Comparison of ENCODE assay signal across 11 mouse cellular contexts in genomic region chr4:149056957-149057356, GRCm38 (mm10). TPM values are rescaled to one million over a fixed set of nuclear protein-coding genes. Genes with fewer than 3 reads are reported as not detected.
DNase-seq lines count a peak whose midpoint lies in the region; ATAC-seq lines count a peak whose summit lies in the region.
"Had no signal": no experiment of that assay in that cellular context is flagged by ENCODE, and none has a peak within 500 bp of the region (broad histone marks: within the 10 kb centered on the region; RNA-seq: fewer than 3 reads in every experiment).

No protein-coding gene starts in this region.

- no peaks in the 10 kb centered on the region for H3K36me3 ChIP-seq in heart, embryonic 12.5 days
- H3K36me3 ChIP-seq in embryonic facial prominence, embryonic 15.5 days = no peaks in the 10 kb centered on the region
- H3K36me3 ChIP-seq in neural tube, embryonic 13.5 days = no peaks in the 10 kb centered on the region
- H3K36me3 ChIP-seq: limb, embryonic 15.5 days had no signal

- peak overlapping the region; percentile 58 for H3K4me2 ChIP-seq in heart, embryonic 12.5 days
- H3K4me2 ChIP-seq in embryonic facial prominence, embryonic 15.5 days (replicated peaks) = no peak overlapping the region
- H3K4me2 ChIP-seq in neural tube, embryonic 13.5 days = peak overlapping the region; percentile 32
- H3K4me2 ChIP-seq: limb, embryonic 15.5 days had no signal

- peak overlapping the region; percentile 49 for H3K9ac ChIP-seq in heart, embryonic 12.5 days
- no peak overlapping the region for H3K9ac ChIP-seq in embryonic facial prominence, embryonic 15.5 days
- H3K9ac ChIP-seq in neural tube, embryonic 13.5 days = peak overlapping the region; percentile 43
- H3K9ac ChIP-seq: limb, embryonic 15.5 days had no signal

- H3K27me3 ChIP-seq in heart, embryonic 12.5 days (replicated peaks) = no peaks in the 10 kb centered on the region
- no peaks in the 10 kb centered on the region for H3K27me3 ChIP-seq in embryonic facial prominence, embryonic 15.5 days
- no peaks in the 10 kb centered on the region; the same call in 1 of the 2 replicates for H3K27me3 ChIP-seq in neural tube, embryonic 13.5 days

- intact Hi-C loops in heart, postnatal 36 days (cut with DNase I) = no loop called here

- no peak for ATAC-seq in heart, embryonic 12.5 days (ENCODE audit: insufficient number of reproducible peaks, low FRiP score)
- no peak for ATAC-seq in embryonic facial prominence, embryonic 15.5 days (ENCODE audit: insufficient number of reproducible peaks, low FRiP score, low TSS enrichment, low read depth)
- no peak for ATAC-seq in neural tube, embryonic 13.5 days (ENCODE audit: low read depth)
- no peak for ATAC-seq in megakaryocyte, adult 5-6 weeks (ENCODE audit: poor library complexity, severe bottlenecking)

- H3K27ac ChIP-seq in heart, embryonic 12.5 days (ENCODE audit: poor library complexity, severe bottlenecking) = peak overlapping the region; percentile 58
- H3K27ac ChIP-seq in embryonic facial prominence, embryonic 15.5 days (replicated peaks) = peak overlapping the region; percentile 81; the same call in 1 of the 2 replicates
- H3K27ac ChIP-seq in neural tube, embryonic 13.5 days (replicated peaks) = peak overlapping the region; percentile 11

- H3K4me3 ChIP-seq in heart, embryonic 12.5 days = peak overlapping the region; percentile 16
- no peak overlapping the region for H3K4me3 ChIP-seq in embryonic facial prominence, embryonic 15.5 days (replicated peaks)
- no peak overlapping the region for H3K4me3 ChIP-seq in neural tube, embryonic 13.5 days
- H3K4me3 ChIP-seq: limb, embryonic 15.5 days had no signal

- H3K9me3 ChIP-seq in heart, embryonic 12.5 days (replicated peaks) = no peaks in the 10 kb centered on the region
- no peaks in the 10 kb centered on the region for H3K9me3 ChIP-seq in embryonic facial prominence, embryonic 15.5 days (replicated peaks)
- no peaks in the 10 kb centered on the region for H3K9me3 ChIP-seq in neural tube, embryonic 13.5 days
- H3K9me3 ChIP-seq: limb, embryonic 15.5 days had no signal

- DNase-seq in heart, postnatal 36 days = no peak
- DNase-seq in kidney, postnatal 36 days = peak; percentile 36 to 57
- DNase-seq in kidney, postnatal 10 days = no peak
- no peak for DNase-seq in right cerebral cortex, postnatal 14 days
- DNase-seq: adrenal gland, postnatal 10 days; thymus, postnatal 36 days had no signal

- 67% methylated on average over 16 of the region's 16 CpGs for WGBS in heart, embryonic 12.5 days
- 66% methylated on average over 16 of the region's 16 CpGs for WGBS in embryonic facial prominence, embryonic 15.5 days
- WGBS in neural tube, embryonic 13.5 days = 55% methylated on average over 16 of the region's 16 CpGs

- peaks cover 48% of the 10 kb centered on the region for H3K4me1 ChIP-seq in heart, embryonic 12.5 days (replicated peaks)
- peaks cover 54% of the 10 kb centered on the region for H3K4me1 ChIP-seq in embryonic facial prominence, embryonic 15.5 days
- peaks cover 70% of the 10 kb centered on the region for H3K4me1 ChIP-seq in neural tube, embryonic 13.5 days (replicated peaks)

RNA-seq across cellular contexts. Expression of gene Pex14, which starts 42.7 kb away (rescaled TPM):
- polyA plus RNA-seq in heart, embryonic 12.5 days (2016; fragmentation: Nextera tagmentation; extraction: Ambion mirVana) = 44.1 and 44.3 TPM in 2 replicates
- 10 to 100 TPM; 21.5 to 23.5 TPM for total RNA-seq in heart, postnatal 36 days (2021)
- 47.9 and 49.4 TPM in 2 replicates for polyA plus RNA-seq in embryonic facial prominence, embryonic 15.5 days (2015; fragmentation: Nextera tagmentation; extraction: Ambion mirVana)
- polyA plus RNA-seq in neural tube, embryonic 13.5 days (2015; fragmentation: Nextera tagmentation; extraction: Ambion mirVana) = 50.5 and 52.9 TPM in 2 replicates
- total RNA-seq in megakaryocyte, adult 5-6 weeks (2015) = 7.7 and 7.8 TPM in 2 replicates
- 10.7 and 12.3 TPM in 2 replicates for total RNA-seq in megakaryocyte, adult 5-6 weeks (2017)

RNA-seq across cellular contexts. Expression of gene Dffa, which starts 47.0 kb away (rescaled TPM):
- polyA plus RNA-seq in heart, embryonic 12.5 days (2016; fragmentation: Nextera tagmentation; extraction: Ambion mirVana) = 37.8 and 39.9 TPM in 2 replicates
- total RNA-seq in heart, postnatal 36 days (2021) = 10 to 100 TPM; 35.6 to 41.7 TPM
- 31.9 and 35.0 TPM in 2 replicates for polyA plus RNA-seq in embryonic facial prominence, embryonic 15.5 days (2015; fragmentation: Nextera tagmentation; extraction: Ambion mirVana)
- polyA plus RNA-seq in neural tube, embryonic 13.5 days (2015; fragmentation: Nextera tagmentation; extraction: Ambion mirVana) = 32.8 and 35.6 TPM in 2 replicates
- 11.5 and 14.6 TPM in 2 replicates for total RNA-seq in megakaryocyte, adult 5-6 weeks (2015)
- 14.8 and 16.7 TPM in 2 replicates for total RNA-seq in megakaryocyte, adult 5-6 weeks (2017)

Comparison
In these comparisons a context has a peak if more than half of its experiments do, and no peak if none do; other contexts are left out.
1. DNase-seq: peak in kidney, postnatal 36 days (2 of 2); none in heart, postnatal 36 days (0 of 2), kidney, postnatal 10 days (single experiment) and right cerebral cortex, postnatal 14 days (single experiment).
2. H3K27ac ChIP-seq: peak in every context shown above with its lines; median percentile 81 in embryonic facial prominence, embryonic 15.5 days; 58 in heart, embryonic 12.5 days; 11 in neural tube, embryonic 13.5 days.